Mouse (Mus musculus) myocyte (in vitro differentiated cells): ENCODE measurements around the gene Hmga1.

Experiments
- E2F4 ChIP-seq: IDR thresholded peaks from one replicate; pipeline ENCODE4 v1.6.1; 2011; ENCODE audit warnings: mild to moderate bottlenecking, control low read depth, moderate library complexity; ENCODE audit not compliant: insufficient read depth
- POLR2A ChIP-seq: IDR thresholded peaks from one replicate; pipeline ENCODE4 v1.6.1; 2011; ENCODE audit warnings: low read depth, mild to moderate bottlenecking, control low read depth, moderate library complexity; ENCODE audit not compliant: insufficient read length
- TCF3 ChIP-seq: IDR thresholded peaks from one replicate; pipeline ENCODE4 v1.6.1; 2011; ENCODE audit warnings: low read depth, control low read depth; ENCODE audit not compliant: insufficient read length

DNA sequence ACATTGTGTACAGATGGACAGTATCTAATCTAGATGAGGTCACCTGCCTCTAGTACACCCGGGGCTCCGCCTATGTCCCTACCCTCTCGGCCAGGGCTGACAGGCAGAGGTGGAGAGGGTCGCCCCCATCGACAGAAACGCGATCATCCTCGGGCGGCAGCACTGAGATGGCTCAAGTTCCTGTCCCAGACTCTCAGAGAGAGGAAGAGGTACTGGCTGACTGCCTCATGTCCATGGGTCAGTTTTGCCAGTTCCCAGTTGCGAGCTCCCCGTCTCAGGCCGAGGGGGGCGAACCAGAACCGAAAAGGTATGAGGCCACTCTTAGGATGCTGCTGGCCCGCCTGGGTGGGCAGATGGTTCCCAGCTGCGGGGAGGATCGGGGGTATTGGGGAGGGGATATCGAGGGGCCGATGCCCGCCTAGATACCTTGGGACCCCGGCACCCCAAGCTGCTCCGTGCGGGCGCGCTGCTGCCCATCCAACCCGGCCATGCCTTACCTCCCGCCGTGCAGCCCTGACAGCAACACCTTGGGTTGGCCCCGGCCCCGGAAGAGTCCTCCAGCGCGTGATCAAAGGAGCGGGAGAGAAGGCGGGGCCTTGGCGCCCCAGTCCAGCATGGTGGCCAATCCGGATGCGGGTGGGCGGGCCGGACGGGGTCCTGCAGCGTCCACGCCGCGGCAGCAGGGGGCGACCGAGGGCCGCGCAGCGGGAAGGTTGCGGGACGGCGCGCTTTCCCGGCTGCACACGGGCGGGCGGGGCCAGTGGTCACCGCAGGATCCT, 9.1 kb downstream of the Hmga1 start, which contains the start of gene AI413582:
- TF ChIP-seq TCF3 (no peak), POLR2A (peak; percentile 69), E2F4 (no peak)
